Mouse (Mus musculus) frontal cortex, adult 2 months (tissue): ENCODE measurements at regions not wholly inside any gene's neighbourhood (a gene's known extent, or its start where the extent isn't known, plus 50 kb on each side); places are given as distances from the start of the nearest gene placed in this dataset.

Experiments
- DNase-seq, 2 experiments: peaks; one replicate each; pipeline ENCODE4 v3.0.0; 2022; ENCODE audit warnings: low spot score in 1 of 2; ENCODE audit errors: extremely low spot score in 1 of 2

- no peak for DNase-seq
Measured at GRCm38 (mm10) chr17:69786985-69787384, 181.9 kb upstream of the Dlgap1 start.

DNA sequence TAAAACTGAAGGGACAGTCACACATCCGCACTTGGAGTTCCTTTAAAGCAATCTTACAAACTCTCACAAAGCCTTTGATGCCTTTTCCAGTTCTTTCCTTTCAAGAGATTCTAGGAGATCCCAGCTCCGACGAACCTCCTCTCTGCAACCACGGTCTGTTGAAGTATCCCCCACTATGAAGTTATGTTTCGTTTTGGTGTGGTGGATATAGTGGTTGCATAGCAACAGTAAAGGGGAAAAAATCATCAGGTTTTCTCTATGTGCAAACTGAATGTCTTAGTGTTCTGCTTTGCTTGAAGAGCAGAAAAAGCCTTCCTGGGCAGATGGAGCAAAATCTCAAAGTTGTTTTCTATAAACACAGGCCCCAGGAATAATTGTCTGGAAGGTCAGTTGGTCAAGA, 147.4 kb upstream of the Dlgap1 start:
- DNase-seq = peak in 1 of 2 experiments; percentile 15

DNA sequence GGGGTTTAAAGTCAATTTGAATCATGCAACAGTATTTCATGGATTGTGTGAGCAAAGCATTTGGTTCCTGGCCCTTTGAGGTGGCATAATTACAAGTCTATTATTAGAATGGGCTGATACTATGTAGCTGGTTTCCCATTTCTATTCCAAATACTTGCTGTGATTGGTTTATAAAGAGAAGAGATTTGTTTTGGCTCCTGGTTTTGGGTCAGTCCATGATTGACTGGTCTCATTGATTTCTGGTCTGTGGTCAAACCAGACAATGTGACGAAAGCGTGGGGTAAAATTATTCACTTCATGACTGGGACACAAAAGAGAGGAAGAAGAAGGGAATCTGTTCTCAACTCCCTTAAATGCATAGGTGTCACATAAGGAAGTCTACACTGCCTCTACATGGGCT, 147.0 kb upstream of the Dlgap1 start:
- DNase-seq = no peak

- DNase-seq = no peak
Measured at GRCm38 (mm10) chr17:69822921-69823320, 146.0 kb upstream of the Dlgap1 start.

GRCm38 (mm10) chr17:69841308-69841707, 127.6 kb upstream of the Dlgap1 start:
- no peak for DNase-seq

- no peak for DNase-seq
Measured at GRCm38 (mm10) chr17:69848306-69848705, 120.6 kb upstream of the Dlgap1 start.

GRCm38 (mm10) chr17:69850075-69850474, 118.8 kb upstream of the Dlgap1 start:
- DNase-seq = no peak

DNA sequence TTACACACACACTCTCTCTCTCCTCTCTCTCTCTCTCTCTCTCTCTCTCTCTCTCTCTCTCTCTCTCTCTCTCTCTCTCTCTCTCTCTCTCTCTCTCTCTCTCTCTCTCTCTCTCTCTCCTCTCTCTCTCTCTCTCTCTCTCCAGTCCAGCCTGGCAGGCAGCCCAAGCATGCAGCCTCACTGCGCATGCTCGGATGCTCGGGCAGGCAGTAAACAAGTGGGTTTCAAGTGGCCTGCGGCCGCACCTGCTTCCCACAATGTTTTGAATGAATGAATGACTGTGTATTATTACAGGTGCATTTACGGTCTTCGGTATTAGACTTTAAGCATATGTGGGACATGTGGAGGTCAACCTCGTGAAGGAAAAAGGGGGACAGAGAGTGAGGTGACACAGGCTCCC, 88.9 kb upstream of the Dlgap1 start:
- peak in 1 of 2 experiments; percentile 15 for DNase-seq

DNA sequence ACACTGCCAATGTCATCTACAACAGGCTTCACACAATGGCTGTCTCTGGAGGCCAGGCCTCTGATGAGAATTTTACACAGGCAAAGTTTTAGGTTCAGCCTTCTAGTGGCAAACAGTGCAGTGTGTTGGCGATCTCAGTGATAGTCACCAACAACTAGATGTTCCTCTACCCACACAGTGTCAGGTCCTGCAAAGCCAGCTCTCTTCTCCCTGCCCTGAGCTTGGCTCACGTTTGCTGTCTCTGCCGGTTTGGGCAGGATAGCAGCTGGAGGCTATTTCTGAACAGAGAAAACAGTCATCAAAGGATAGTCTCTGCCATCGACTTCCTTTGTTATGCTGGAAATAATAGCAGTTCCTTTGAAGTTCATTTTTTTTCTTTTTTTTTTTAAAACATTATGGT, 74.9 kb upstream of the Dlgap1 start:
- DNase-seq = no peak
